Mouse (Mus musculus) cortical plate, adult 2 months (tissue): ENCODE measurements at regions not wholly inside any gene's neighbourhood (a gene's known extent, or its start where the extent isn't known, plus 50 kb on each side); places are given as distances from the start of the nearest gene placed in this dataset.

Experiments used
- H3K27ac ChIP-seq: fragments of 200-500 bp; 2 replicates; pipeline ENCODE4 v1.5.1; 2012; ENCODE audit warnings: low read length, control low read depth, inconsistent platforms; ENCODE audit not compliant: insufficient read depth
- H3K4me1 ChIP-seq: fragments of 200-500 bp; 2 replicates; pipeline ENCODE4 v1.6.1; 2011; ENCODE audit warnings: low read length; ENCODE audit not compliant: control insufficient read depth, insufficient read depth
- H3K4me3 ChIP-seq: fragments of 200-500 bp; 2 replicates; pipeline ENCODE4 v1.5.1; 2011; ENCODE audit warnings: mild to moderate bottlenecking, low read length, control low read depth; ENCODE audit not compliant: insufficient read depth
- CTCF ChIP-seq: fragments of 200-500 bp; IDR thresholded peaks from 2 replicates; pipeline ENCODE4 v1.5.1; 2011; ENCODE audit warnings: mild to moderate bottlenecking, control low read depth, low read length; ENCODE audit not compliant: insufficient read depth; ENCODE audit errors: extremely low read depth
- POLR2A ChIP-seq: fragments of 200-500 bp; IDR thresholded peaks from 2 replicates; pipeline ENCODE4 v1.6.1; 2011; ENCODE audit warnings: mild to moderate bottlenecking, low read length, control low read depth; ENCODE audit not compliant: insufficient read depth; ENCODE audit errors: extremely low read depth

DNA sequence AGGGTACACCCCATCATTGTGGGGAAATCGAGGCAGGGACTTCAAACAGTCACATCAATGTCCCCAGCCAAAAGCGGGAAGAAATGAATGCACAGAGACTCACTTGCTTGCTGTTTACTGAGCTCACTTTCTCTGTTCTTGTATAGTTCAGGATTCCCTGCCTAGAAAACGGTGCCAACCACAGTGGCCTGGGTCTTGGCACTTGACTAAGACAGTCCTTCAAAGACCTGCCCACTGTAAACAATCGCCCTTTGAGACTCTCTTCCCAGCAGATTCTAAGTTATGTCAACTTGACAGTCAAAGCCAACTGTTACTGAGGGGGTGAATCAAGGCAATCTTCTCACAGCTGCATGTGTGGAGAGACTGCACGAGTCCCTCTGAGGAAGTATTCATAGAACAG, 76.8 kb upstream of the Kcnj15 start:
- no peak overlapping the region for H3K4me3 ChIP-seq
- TF ChIP-seq POLR2A = no peak
- TF ChIP-seq CTCF = no peak
- no peaks in the 10 kb centered on the region for H3K4me1 ChIP-seq
- no peak overlapping the region for H3K27ac ChIP-seq

DNA sequence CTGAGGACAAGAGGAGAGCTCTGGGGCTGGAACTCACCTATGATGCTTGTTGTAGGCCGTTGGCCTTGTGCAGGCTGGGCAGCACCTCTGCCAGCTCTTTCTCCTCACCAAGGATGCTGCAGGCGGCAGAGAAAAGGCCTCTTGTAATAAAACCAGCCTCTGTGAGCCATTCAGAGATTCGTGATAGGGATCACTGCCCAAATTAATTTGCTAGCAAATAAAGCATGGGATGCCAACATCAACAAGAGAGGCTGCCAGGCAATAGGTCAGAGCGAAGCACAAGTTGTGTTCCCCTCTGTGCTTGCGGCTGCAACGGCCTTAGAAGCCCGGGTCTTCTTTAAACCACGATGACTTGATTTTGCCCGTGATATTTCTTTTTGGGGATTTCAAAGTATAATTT, 72.0 kb upstream of the Kcnj15 start:
- H3K4me1 ChIP-seq = no peaks in the 10 kb centered on the region
- TF ChIP-seq POLR2A (no peak), CTCF (no peak)
- no peak overlapping the region for H3K27ac ChIP-seq
- no peak overlapping the region for H3K4me3 ChIP-seq

DNA sequence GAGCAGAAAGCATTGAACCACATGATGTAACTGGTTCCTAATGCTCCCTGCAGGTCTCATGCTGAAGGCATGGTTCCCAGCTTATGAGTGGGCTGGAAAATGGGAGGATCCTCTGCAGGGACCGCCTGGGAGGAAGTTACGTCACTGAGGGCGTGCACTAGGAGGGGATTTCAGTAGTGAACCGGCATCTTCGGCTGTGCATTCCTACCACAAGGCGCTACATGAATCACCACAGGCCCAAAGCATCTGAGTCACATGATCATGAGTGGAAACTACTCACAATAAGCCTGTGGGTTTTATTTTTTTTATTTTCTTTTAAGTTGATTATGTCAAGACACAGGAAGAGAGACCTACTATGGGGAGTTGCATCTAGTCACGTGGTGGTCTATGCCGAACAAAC, 68.2 kb upstream of the Kcnj15 start:
- TF ChIP-seq CTCF (no peak), POLR2A (no peak)

DNA sequence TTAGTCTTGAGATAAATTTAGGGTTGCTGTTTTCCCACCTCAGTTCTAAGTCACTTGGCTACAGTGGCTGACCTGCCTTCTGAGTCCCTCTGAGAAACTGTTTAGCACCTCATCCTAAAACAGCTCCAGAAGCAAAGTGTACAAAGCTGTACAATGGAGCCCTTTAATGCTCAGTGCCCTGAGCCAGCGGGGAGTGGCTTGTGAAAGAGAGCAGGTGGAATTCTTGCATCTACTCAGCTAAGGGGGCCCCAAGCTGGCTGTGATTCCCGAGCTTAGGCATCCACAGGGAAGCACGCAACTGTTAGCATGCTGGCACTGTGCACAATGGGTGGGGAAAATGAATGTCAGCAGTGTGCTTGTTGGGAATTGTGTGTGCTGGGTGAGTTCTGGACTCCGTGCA, 63.2 kb upstream of the Kcnj15 start:
- no peak overlapping the region for H3K4me3 ChIP-seq
- TF ChIP-seq CTCF = no peak
- TF ChIP-seq POLR2A = no peak
- no peaks in the 10 kb centered on the region for H3K4me1 ChIP-seq
- H3K27ac ChIP-seq = no peak overlapping the region

More for the DNA sequence above, 68.2 kb upstream of the Kcnj15 start:
- no peak overlapping the region for H3K27ac ChIP-seq
- no peaks in the 10 kb centered on the region for H3K4me1 ChIP-seq
- H3K4me3 ChIP-seq = no peak overlapping the region

DNA sequence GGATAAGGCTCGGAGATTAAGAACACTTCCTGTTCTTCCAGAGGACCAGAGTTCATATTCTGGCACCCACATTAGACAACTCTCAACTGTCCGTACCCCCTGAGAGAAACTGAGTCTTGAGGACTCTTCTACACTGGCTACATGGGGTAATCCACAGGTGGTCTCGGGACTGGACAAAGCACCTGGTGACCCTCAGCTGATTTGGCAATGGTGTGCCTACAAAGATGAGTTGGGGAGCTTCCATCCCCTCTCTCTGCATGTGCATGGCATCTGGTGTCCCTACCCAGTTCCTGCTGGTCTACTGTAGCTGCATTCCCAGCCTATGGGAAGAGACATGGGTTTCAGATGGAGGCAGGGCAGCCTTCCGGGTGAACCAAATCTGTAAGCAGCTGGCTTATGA, 61.2 kb upstream of the Kcnj15 start:
- no peak for TF ChIP-seq CTCF
- TF ChIP-seq POLR2A = no peak
- no peaks in the 10 kb centered on the region for H3K4me1 ChIP-seq
- H3K4me3 ChIP-seq = no peak overlapping the region
- no peak overlapping the region for H3K27ac ChIP-seq

DNA sequence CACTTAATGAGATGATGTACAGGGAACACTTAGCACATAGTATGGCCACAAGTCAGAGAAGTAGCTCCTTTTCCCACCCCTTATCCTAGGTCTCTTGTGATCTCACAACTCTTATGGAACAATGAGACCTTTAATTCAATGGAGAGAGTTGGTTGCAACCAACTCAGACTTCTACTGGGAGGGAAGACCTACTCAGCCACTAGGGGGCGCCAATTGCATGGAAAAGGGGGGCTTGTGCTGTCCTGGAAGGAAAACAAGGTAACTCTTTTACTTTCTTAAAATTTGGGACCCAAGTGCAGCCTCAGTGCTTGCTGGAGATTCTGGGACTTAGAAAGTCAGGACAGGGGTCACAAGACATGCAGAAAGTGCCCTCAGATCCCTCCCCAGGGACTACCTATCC, 60.7 kb upstream of the Kcnj15 start:
- no peak overlapping the region for H3K4me3 ChIP-seq
- TF ChIP-seq POLR2A = no peak
- peak; percentile 84 for TF ChIP-seq CTCF
- H3K27ac ChIP-seq = no peak overlapping the region
- H3K4me1 ChIP-seq = no peaks in the 10 kb centered on the region

DNA sequence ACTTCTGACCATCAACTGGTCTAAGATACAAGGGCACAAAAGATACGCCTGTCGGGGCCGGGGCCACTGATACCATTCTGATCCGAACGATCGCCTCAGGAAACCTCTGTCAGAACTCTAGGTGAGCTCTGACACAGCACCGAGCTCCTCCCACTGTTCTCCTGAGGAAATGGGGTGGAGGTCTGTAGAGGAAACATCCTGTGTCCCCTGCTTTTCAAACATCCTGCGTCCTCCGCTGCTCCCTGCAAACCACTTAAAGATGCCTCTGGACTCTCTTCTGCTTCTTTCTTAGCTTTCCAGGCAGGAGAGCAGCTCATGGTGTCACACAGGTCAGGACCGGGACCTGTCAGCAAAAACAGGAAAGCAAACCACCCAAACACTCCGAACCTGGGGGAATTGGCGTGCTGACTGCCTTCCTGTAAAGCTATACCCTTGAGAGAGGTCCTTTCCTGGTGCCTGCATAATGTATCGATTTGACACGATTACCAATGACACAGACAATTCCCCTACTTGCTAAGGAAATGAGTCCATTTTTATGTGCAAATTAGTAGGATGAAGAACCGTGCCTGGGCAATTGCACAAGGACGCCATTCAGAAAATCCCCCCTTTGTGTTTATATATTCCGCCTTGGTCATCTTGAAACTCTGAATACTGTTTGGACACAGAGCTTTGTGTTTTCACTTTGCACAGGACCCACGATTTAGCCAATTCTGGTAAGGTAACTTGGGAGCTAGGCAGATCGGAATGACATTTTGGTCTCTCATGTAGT, 58.4 kb upstream of the Kcnj15 start:
- Histone ChIP-seq H3K27ac (no peak overlapping the region), H3K4me1 (no peaks in the 10 kb centered on the region), H3K4me3 (no peak overlapping the region)
- TF ChIP-seq POLR2A = no peak
- no peak for TF ChIP-seq CTCF

DNA sequence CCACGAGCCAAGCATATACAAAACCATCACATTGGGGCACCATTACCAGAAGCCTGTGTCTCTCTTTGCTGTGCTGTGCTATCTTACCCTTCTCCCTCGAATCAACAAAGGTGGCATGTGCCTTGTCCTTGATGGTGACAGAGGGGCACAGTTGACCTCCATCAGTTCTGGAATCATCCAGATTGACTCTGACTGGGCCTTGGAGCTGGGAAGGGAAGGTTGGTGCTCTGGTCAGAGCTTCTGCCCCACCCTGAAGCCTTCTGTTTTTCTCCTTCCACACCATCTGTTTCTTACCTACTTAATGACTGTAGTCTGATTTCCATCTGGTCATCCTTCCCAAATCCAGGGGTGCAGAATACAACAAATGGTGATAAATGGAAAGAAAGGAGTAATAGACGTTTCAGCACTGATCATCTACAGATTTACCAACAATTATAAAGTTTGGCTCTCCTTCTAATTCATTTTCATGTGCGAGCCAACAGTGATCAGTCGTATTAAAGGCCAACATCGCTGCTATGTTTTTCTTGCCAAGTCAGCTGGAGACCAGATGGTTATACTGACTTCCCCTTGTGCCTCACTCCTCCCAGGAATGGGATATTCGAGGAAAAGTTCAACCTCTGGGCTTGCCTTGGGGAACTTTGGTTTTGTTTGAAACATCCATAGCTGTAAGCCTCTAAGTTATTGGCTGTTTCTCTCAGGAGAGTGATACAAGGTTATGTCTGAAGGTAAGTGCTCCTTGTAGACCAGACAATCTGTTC, 55.1 kb upstream of the Kcnj15 start:
- TF ChIP-seq CTCF (no peak), POLR2A (no peak)
- no peaks in the 10 kb centered on the region for H3K4me1 ChIP-seq
- H3K4me3 ChIP-seq = no peak overlapping the region
- H3K27ac ChIP-seq = no peak overlapping the region

DNA sequence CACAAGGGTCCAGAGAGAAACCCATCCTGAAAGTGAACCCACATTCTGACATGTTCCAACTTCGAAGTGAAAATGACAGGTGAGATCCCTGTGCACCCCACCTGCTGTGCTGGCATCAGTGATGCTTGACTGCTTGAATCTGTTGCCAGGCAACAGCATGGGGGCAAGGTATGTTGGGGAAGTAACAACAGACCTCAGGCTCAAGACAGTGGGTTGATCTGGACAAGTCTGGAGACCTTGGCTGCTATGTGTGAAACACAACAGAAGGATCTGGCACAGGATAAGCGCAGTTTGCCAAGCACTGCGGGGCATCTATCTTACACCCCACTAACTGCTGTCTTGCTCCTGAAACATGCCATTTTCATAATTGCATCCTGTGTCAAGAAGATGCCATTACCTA, 54.3 kb upstream of the Kcnj15 start:
- Histone ChIP-seq H3K4me3 (no peak overlapping the region), H3K4me1 (no peaks in the 10 kb centered on the region), H3K27ac (no peak overlapping the region)
- TF ChIP-seq POLR2A (no peak), CTCF (no peak)

DNA sequence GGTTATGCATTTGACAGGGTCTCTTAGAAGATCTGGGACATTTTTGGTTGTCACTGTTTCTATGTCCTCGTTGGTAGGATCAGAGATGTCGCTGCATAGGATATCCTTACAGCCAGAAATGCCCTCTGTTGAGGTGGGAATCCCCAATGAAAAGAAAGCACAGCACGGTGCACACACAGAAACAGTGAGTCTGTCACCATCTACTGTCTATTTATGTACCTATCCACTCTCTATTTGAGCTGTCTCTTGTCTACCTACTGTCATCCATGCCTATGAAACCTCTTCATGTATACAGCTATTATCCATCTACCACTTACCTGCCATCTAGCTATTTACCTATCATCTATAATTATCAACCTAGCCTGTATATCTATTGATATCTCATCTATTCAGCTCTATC, 53.6 kb upstream of the Kcnj15 start:
- Histone ChIP-seq H3K4me3 (no peak overlapping the region), H3K27ac (no peak overlapping the region), H3K4me1 (no peaks in the 10 kb centered on the region)
- TF ChIP-seq CTCF (no peak), POLR2A (no peak)
